Mouse (Mus musculus) midbrain, embryonic 14.5 days (tissue): Measurements from ENCODE around the gene Agbl3. TPM values are rescaled to one million over a fixed set of nuclear protein-coding genes. Genes with fewer than 3 reads are reported as not detected.

Source experiments
- ATAC-seq: fragments of 200-750 bp; cut with Nextera tagmentation; 2 replicates; pipeline ENCODE4 v1.8.0; 2017; ENCODE audit warnings: moderate number of reproducible peaks, moderate library complexity; ENCODE audit not compliant: low FRiP score, low TSS enrichment
- DNase-seq: peaks from one replicate; pipeline ENCODE4 v3.0.0-alpha.2; 2015
- H3K27ac ChIP-seq: fragments of 300-500 bp; sonication (generic); replicated peaks from 2 replicates; pipeline ENCODE4 v1.5.1; 2014; ENCODE audit warnings: mild to moderate bottlenecking, low read depth, low read length, moderate library complexity
- H3K27me3 ChIP-seq: fragments of 300-500 bp; sonication (generic); 2 replicates; pipeline ENCODE4 v1.6.1; 2014; ENCODE audit warnings: low read length, control low read depth, mixed read lengths; ENCODE audit not compliant: control insufficient read depth, insufficient read depth
- H3K36me3 ChIP-seq: fragments of 300-500 bp; sonication (generic); 2 replicates; pipeline ENCODE4 v1.6.1; 2014; ENCODE audit warnings: low read length, control low read depth; ENCODE audit not compliant: control insufficient read depth, insufficient read depth
- H3K4me1 ChIP-seq: fragments of 300-500 bp; sonication (generic); 2 replicates; pipeline ENCODE4 v1.6.1; 2014; ENCODE audit warnings: mild to moderate bottlenecking, antibody characterized with exemption, low read length, control low read depth; ENCODE audit not compliant: control insufficient read depth, insufficient read depth
- H3K4me2 ChIP-seq: fragments of 300-500 bp; sonication (generic); 2 replicates; pipeline ENCODE4 v1.6.1; 2014; ENCODE audit warnings: mild to moderate bottlenecking, low read length, moderate library complexity
- H3K4me3 ChIP-seq: fragments of 300-500 bp; sonication (generic); replicated peaks from 2 replicates; pipeline ENCODE4 v1.5.1; 2014; ENCODE audit warnings: low read depth, low read length
- H3K9ac ChIP-seq: fragments of 300-500 bp; sonication (generic); replicated peaks from 2 replicates; pipeline ENCODE4 v1.6.1; 2014; ENCODE audit warnings: mild to moderate bottlenecking, low read length, moderate library complexity
- H3K9me3 ChIP-seq: fragments of 300-500 bp; sonication (generic); 2 replicates; pipeline ENCODE4 v1.6.1; 2016; ENCODE audit warnings: low read length, control low read depth, mixed read lengths; ENCODE audit not compliant: control insufficient read depth
- WGBS: fragments of 180-500 bp; shearing (Covaris S2); extraction: QIAGEN DNeasy Blood & Tissue Kit; methylation state at CpG from one replicate; pipeline ENCODE4 v1.1.7; 2014; 5-methylcytosine and 5-hydroxymethylcytosine counted together
- polyA plus RNA-seq: library from polyadenylated mRNA; unstranded; fragments of >200 nt; fragmentation: Nextera tagmentation; extraction: Ambion mirVana; gene quantifications from 2 replicates; pipeline ENCODE4 v1.2.1, GENCODE M21; 2014

Gene Agbl3
- polyA plus RNA-seq, 1 experiment from 2014 or later = 14.7 TPM

GRCm38 (mm10) chr6:34832352-34832751, 52.1 kb downstream of the Agbl3 start:
- H3K36me3 ChIP-seq = no peaks in the 10 kb centered on the region
- no peak overlapping the region for H3K4me2 ChIP-seq
- no peak overlapping the region for H3K27ac ChIP-seq
- 96% methylated on average over 5 of the region's 5 CpGs for WGBS
- no peaks in the 10 kb centered on the region for H3K27me3 ChIP-seq
- DNase-seq (no peak), ATAC-seq (no peak)
- H3K4me1 ChIP-seq = no peaks in the 10 kb centered on the region
- H3K4me3 ChIP-seq = no peak overlapping the region
- no peak overlapping the region for H3K9ac ChIP-seq
- no peaks in the 10 kb centered on the region for H3K9me3 ChIP-seq

DNA sequence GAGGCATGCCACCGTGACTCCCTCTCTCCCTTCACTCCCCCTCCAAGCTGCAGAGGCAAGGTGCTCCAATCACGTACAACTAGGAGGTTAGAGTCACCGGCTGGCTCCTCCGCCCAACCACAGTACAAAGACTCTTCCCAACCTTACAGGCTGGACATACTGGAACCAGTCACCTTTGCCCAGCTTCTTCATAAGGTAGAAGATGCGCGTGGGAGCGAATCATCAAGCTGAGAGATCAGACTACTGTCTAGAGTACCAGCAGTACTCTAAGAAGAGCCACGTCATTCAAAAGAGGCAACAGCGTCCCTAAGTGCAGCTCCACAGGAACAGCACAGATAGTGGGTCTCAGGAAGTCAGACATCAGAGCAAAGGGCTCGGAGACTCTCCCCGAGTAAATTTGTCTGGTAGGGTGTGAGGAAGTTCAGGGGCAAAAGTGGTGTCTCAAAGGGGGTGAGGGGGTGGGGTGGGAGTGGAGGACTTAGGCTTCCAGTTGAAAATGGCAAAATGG, 81.4 kb downstream of the Agbl3 start:
- Histone ChIP-seq H3K9me3 (no peaks in the 10 kb centered on the region), H3K36me3 (no peaks in the 10 kb centered on the region), H3K4me2 (no peak overlapping the region), H3K4me3 (no peak overlapping the region), H3K9ac (no peak overlapping the region), H3K27ac (no peak overlapping the region), H3K27me3 (no peaks in the 10 kb centered on the region), H3K4me1 (no peaks in the 10 kb centered on the region)
- DNase-seq (no peak), ATAC-seq (no peak)
- 93% methylated on average over 11 of the region's 11 CpGs for WGBS

DNA sequence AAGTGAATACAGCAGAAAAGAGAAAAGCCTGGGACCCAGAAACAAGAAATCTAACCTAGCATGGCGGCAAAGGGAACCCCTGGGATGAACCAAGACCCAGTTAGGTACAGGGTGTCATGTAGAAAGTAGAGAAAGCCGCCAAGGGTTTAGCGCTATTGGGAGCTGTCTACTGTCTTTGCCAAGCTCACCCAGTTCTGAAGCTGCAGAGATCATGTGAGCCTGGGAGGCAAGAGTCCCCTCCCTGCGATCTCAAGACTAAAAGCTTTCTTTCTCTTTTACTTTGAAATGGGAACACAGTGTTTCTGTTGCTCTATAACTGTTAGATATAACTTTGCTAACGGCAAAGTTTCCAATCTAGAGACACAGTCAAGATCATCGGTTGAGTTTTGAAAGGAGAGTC, 82.1 kb downstream of the Agbl3 start:
- no peak overlapping the region for H3K9ac ChIP-seq
- H3K4me1 ChIP-seq = no peaks in the 10 kb centered on the region
- WGBS = 95% methylated on average over 6 of the region's 6 CpGs
- no peak for ATAC-seq
- no peak overlapping the region for H3K27ac ChIP-seq
- H3K9me3 ChIP-seq = no peaks in the 10 kb centered on the region
- no peaks in the 10 kb centered on the region for H3K27me3 ChIP-seq
- no peaks in the 10 kb centered on the region for H3K36me3 ChIP-seq
- no peak overlapping the region for H3K4me2 ChIP-seq
- no peak overlapping the region for H3K4me3 ChIP-seq
- DNase-seq = no peak

DNA sequence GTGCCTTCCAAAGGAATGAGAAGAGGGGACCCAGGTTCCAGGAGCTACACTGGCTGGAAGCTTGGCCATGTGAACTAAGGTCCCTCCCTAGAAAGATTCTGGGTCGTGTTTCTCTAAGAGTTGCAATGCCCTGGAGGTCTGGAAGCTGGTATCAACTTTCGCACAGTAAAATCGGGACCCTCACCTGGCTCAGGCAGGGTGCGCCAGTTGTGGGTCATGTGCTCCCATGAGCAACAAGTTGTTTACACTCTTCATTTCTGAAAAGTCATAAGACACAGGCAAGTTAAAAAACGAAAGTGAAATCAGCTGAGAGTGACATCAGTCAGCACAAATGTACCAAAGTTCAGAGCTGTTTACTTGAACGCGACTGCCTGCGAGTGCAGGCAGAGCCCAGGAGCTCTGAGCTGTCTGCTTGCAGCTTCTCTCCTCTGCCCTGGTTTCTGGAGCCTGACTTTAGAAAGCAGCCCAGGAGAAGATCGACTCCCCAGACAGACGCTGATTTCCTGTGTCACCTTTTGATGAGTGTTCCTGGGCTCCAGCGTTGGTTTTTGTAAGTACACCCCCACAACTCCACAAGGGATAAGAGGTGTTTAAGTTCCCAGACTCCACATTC, 82.7 kb downstream of the Agbl3 start, which contains the start of gene Tmem140:
Tmem140 (plus strand) TSS at position 356 of the 613 bp plus-strand sequence.
- H3K36me3 ChIP-seq = no peaks in the 10 kb centered on the region
- no peak within 1 kb of the TSS for H3K9ac ChIP-seq
- no peak within 1 kb of the TSS for H3K27ac ChIP-seq
- 71% methylated on average over 11 of the region's 11 CpGs for WGBS
- H3K4me2 ChIP-seq = no peak within 1 kb of the TSS
- H3K9me3 ChIP-seq = no peaks in the 10 kb centered on the region
- H3K27me3 ChIP-seq = no peaks in the 10 kb centered on the region
- ATAC-seq (no peak), DNase-seq (no peak)
- no peaks in the 10 kb centered on the region for H3K4me1 ChIP-seq
- H3K4me3 ChIP-seq = no peak within 1 kb of the TSS

- Histone ChIP-seq H3K9ac (no peak overlapping the region), H3K4me2 (no peak overlapping the region), H3K9me3 (no peaks in the 10 kb centered on the region), H3K36me3 (no peaks in the 10 kb centered on the region), H3K4me1 (no peaks in the 10 kb centered on the region), H3K27me3 (no peaks in the 10 kb centered on the region), H3K27ac (no peak overlapping the region), H3K4me3 (no peak overlapping the region)
- DNase-seq (no peak), ATAC-seq (no peak)
- 76% methylated on average over 9 of the region's 9 CpGs for WGBS
Measured at GRCm38 (mm10) chr6:34863786-34864514, 83.7 kb downstream of the Agbl3 start.

GRCm38 (mm10) chr6:34865213-34865612, 85.0 kb downstream of the Agbl3 start:
- no peak overlapping the region for H3K4me2 ChIP-seq
- H3K27ac ChIP-seq = no peak overlapping the region
- H3K27me3 ChIP-seq = no peaks in the 10 kb centered on the region
- no peaks in the 10 kb centered on the region for H3K36me3 ChIP-seq
- ATAC-seq (no peak), DNase-seq (no peak)
- no peak overlapping the region for H3K4me3 ChIP-seq
- WGBS = 77% methylated on average over 5 of the region's 5 CpGs
- H3K9ac ChIP-seq = no peak overlapping the region
- no peaks in the 10 kb centered on the region for H3K9me3 ChIP-seq
- H3K4me1 ChIP-seq = no peaks in the 10 kb centered on the region

DNA sequence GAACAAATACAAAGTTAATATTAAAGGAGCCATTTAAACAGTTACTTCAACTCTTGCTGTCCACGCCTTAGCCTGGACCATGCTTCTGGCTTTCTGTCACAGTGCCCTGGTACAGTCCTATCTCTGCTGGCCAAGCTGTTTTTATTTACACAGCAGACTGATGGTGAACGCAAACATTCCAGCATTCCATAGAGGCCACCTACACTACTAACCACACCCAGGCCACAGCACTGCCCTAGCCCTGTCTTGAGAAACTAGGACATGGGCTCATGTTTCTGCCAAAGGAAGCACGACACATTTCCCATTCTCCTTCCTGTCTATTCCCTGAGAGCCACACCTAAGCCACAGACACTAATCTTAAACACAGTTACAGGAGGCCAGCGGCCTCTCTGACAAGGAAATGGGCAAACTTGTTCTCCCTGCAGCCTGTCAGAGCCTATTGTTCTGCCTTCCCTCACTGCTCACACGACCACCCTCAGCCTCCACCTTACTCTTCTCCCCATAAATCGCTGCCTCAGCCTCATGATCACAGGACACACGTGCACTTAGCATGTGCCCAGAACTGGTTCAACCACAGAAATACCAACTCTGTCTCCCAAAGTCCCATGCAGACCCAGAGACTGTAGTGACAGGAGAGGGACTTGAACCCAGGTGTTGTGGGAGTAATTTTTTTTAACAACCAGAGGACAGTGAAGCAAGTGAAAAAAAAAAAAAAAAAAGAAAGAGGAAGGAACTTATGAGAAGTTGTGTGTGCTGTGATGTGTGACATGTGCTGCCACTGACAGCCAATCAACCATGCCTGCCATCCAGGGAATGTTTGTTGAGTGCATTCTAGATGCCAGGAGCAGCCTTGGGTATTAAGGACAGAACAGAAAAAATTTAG, 85.7 kb downstream of the Agbl3 start:
- Histone ChIP-seq H3K9ac (no peak overlapping the region), H3K4me3 (no peak overlapping the region), H3K4me2 (no peak overlapping the region), H3K27ac (no peak overlapping the region), H3K36me3 (no peaks in the 10 kb centered on the region), H3K4me1 (no peaks in the 10 kb centered on the region), H3K9me3 (no peaks in the 10 kb centered on the region), H3K27me3 (no peaks in the 10 kb centered on the region)
- no peak for DNase-seq
- WGBS = 72% methylated on average over 7 of the region's 7 CpGs
- no peak for ATAC-seq

DNA sequence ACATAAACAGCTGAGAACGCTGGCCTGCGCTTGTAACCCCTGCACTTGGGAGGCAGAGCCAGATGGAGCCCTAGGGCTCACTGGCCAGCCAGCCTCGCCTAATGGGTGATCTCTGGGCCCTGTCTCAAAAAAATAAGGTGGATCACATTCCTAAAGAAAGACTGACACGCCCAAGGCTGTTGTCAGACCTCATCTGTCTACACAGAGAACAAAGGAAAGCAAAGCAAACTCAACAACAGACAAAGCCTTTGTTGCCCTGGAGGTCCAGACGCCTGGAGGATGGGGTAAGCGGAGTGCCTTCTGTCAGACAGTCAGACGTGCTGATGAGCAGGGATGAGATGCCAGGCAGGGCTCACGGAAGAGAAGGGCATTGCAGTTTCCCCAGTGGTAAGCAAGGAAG, 86.6 kb downstream of the Agbl3 start:
- H3K9ac ChIP-seq = no peak overlapping the region
- DNase-seq (no peak), ATAC-seq (no peak)
- no peak overlapping the region for H3K27ac ChIP-seq
- H3K27me3 ChIP-seq = no peaks in the 10 kb centered on the region
- H3K4me3 ChIP-seq = no peak overlapping the region
- 41% methylated on average over 8 of the region's 8 CpGs for WGBS
- H3K36me3 ChIP-seq = no peaks in the 10 kb centered on the region
- H3K4me2 ChIP-seq = no peak overlapping the region
- H3K4me1 ChIP-seq = no peaks in the 10 kb centered on the region
- H3K9me3 ChIP-seq = no peaks in the 10 kb centered on the region
